In genomic region chr12:34451198-34451597, GRCm38 (mm10) we compare ENCODE assay signal across 8 mouse cellular contexts.
DNase-seq lines count a peak whose midpoint lies in the region; TF ChIP-seq lines count a peak whose summit lies in the region.

No protein-coding gene starts in this region.

- H3K4me1 ChIP-seq in cerebellum, adult 2 months (ENCODE audit: control insufficient read depth, insufficient read depth, low read length) = no peaks in the 10 kb centered on the region
- H3K4me1 ChIP-seq in cortical plate, adult 2 months (ENCODE audit: control insufficient read depth, insufficient read depth, low read length) = no peaks in the 10 kb centered on the region

- WGBS in cerebellum, adult 2 months = 59% methylated on average over 2 of the region's 2 CpGs

- H3K27me3 ChIP-seq in cerebellum, adult 2 months (ENCODE audit: control insufficient read depth, insufficient read depth, low read length) = no peaks in the 10 kb centered on the region

- TF ChIP-seq POLR2A in cerebellum, adult 2 months (IDR thresholded peaks at IDR 0.05; ENCODE audit: borderline replicate concordance, insufficient read depth, low read length) = no peak
- no peak for TF ChIP-seq POLR2A in cortical plate, adult 2 months (IDR thresholded peaks at IDR 0.05; ENCODE audit: extremely low read depth, insufficient read depth, low read length)

- TF ChIP-seq CTCF in cerebellum, adult 2 months (IDR thresholded peaks at IDR 0.05; ENCODE audit: borderline replicate concordance, insufficient read depth, low read depth, low read length) = peak; percentile 53
- peak; percentile 46 for TF ChIP-seq CTCF in cortical plate, adult 2 months (IDR thresholded peaks at IDR 0.05; ENCODE audit: extremely low read depth, insufficient read depth, low read length)

- no peak overlapping the region for H3K4me3 ChIP-seq in cerebellum, adult 2 months (replicated peaks; ENCODE audit: insufficient read depth, low read depth, low read length)
- H3K4me3 ChIP-seq in cortical plate, adult 2 months (ENCODE audit: insufficient read depth, low read length) = no peak overlapping the region

- no peak overlapping the region for H3K27ac ChIP-seq in cerebellum, adult 2 months (ENCODE audit: insufficient read depth, low read length)
- no peak overlapping the region for H3K27ac ChIP-seq in cortical plate, adult 2 months (ENCODE audit: insufficient read depth, low read length)

- peak in 1 of 2 experiments; percentile 22 for DNase-seq in cerebellum, adult 2 months
- no peak for DNase-seq in cerebellum, adult 11-12 months
- peak; percentile 36 for DNase-seq in layer of hippocampus, adult 11-12 months (ENCODE audit: low spot score)
- DNase-seq in layer of hippocampus, adult 8-10 months (ENCODE audit: low spot score in 2 of 2) = no peak
- peak; percentile 44 for DNase-seq in A20 (ENCODE audit: low read depth, low spot score)
- no peak for DNase-seq in urinary bladder, adult 18-20 months (ENCODE audit: low spot score in 2 of 2)
- no peak for DNase-seq in T-cell, adult 2 months (ENCODE audit: low spot score)

Comparison
In these comparisons a context has a peak if more than half of its experiments do, and no peak if none do; other contexts are left out.
1. DNase-seq: peak in layer of hippocampus, adult 11-12 months (single experiment) and A20 (single experiment); none in cerebellum, adult 11-12 months (single experiment), layer of hippocampus, adult 8-10 months (0 of 2), urinary bladder, adult 18-20 months (0 of 2) and T-cell, adult 2 months (single experiment).